Mouse (Mus musculus) frontal cortex, postnatal 10 days (tissue): ENCODE measurements at regions not wholly inside any gene's neighbourhood (a gene's known extent, or its start where the extent isn't known, plus 50 kb on each side); places are given as distances from the start of the nearest gene placed in this dataset.
"Not testable (repeated sequence)": the region's sequence is repeated elsewhere in the genome, so short reads cannot be mapped to it uniquely, and the experiment has no call there.

ENCODE experiments used
- DNase-seq, 2 experiments: peaks; one replicate each; pipeline ENCODE4 v3.0.0; 2022; ENCODE audit warnings: low spot score in 2 of 2, mixed read lengths in 1 of 2

DNA sequence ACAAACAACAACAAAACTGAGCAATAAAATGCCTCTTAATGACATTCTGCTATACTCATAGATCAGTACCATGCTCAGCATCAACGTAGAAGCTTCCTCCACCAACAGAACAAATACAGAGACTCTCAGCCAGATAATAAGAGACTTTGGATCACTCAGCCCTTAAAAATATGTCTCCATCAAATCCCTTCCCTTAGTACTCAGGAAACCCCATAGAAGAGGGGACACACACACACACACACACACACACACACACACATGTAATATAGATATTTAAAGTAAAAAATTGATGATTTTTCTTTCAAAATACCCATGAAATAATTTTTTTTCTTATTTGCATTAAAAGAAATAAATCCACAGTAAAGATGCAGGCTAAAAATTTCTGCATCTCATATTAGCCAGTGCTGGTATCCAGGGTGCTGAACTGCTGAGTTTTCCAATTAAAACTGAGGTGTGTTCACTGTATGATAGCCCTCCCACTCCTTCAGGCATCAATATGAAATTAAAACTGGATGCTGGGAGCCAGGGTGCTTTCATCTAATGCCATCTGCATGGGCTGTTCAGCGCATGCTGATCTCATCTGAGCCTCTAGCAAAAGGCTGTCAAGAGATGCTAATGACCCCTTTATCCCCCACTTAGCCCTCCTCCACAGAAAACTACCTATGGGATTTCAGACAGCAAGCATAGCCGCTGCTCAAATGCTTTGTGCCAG lies 321.0 kb downstream of the Tm4sf1 start:
- no peak for DNase-seq

DNA sequence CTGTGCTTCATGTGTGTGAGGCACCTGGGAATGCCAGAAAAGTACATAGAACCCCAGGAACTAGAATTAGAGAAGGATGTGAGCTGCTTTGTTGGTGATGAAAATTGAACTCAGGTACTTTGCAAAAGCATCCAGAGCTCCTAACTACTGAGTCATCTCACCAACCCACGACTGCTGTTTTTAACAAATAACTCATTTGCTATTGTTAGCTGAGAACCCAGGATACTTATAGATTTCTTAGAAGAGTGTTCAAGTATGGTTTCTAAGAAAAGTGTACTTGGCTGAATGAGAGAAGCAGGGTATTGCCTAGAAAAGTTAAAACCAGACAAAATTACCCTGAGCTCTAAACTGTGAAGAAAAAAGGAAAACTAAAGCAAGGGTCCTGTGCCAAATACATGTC lies 335.8 kb downstream of the Tm4sf1 start:
- no peak for DNase-seq

DNA sequence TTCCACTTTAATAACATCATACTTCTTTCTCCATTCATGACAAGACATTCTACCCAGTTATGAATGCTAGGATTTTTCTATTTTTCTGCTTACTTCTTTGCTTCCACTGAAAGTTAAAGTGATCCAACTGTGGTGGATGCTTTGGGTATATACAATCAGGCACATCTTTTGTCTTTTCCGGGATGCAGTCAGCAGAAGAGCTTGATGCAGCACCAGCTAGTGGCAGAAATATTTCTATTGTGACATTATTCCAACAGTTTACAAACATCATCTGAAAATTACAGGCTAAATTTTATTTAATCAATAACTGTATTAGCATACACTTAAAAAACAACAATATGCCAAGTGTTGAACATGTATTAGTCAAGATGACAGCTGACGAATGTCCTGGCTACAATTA lies 336.3 kb downstream of the Tm4sf1 start:
- DNase-seq = no peak

DNA sequence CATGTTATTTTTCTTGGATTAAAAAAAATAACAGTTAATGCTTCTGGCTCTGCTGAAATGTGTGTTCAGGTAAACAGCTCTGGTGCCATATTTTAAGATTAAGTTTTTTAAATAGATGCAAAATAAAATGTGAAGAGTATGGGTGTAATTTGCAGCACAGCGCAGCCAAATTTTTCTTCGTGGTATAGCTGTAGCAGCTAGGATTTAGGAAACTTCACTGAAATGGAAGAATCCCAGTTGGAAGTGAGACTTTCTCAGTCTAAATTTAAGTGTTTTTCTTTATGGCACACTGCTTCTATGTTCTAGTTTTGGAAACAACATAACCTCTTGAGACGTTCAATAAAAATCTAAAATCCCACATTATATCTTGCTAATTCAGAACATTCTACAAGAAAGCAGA lies 337.6 kb downstream of the Tm4sf1 start:
- no peak for DNase-seq

DNA sequence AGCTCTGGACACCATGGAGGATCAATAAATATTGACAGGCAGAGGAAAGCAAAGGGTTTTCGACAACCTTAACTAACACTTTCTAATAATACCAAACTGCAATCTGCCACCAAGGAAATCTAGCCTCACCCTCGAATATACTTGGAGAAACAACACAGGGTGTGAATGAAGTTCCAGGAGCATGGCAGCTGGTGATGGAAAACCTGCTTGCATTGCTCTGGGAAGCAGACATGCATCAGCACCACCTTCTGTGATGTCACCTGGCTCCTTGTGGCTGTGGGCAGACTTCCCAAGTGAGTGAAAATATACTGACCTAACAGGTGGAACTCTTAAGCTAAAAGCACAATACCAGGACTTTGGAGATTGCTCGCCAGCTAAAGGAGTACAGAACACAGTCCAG lies 338.5 kb downstream of the Tm4sf1 start:
- DNase-seq = peak; percentile 8 to 11

DNA sequence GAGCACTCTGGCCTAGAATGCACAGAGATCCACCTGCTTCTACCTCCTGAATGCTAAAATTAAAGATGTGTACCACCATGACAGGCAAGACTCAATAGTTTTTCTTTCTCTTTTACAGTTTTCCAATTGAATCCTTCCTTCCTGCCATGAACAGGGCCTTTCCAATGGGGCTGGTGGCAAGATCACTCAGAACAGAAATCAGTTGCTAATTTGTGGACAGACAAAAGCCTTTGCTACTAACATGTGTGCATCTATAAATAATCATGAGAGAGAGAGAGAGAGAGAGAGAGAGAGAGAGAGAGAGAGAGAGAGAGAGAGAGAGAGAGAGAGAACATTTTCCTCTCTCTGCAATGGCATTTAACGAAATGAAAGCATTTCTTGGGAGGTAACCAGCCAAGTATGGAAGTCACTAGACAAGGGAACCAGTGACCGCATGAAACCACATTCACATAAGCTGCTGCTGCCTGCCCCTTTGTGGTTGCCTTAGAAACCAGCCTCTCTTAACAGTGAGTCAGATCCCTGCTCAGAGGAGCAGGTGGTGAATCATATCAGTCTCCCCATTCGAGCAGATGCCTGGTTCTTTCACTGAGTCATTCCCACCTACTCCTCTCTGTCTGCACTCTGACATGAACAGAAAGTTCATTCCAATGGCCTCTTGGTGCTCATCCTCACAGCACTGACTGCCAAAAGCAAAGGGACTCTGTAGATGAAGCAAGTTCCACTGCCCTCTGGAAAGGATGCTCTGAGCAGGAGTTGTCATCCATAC lies 339.4 kb downstream of the Tm4sf1 start:
- DNase-seq = peak; percentile 38 to 60

DNA sequence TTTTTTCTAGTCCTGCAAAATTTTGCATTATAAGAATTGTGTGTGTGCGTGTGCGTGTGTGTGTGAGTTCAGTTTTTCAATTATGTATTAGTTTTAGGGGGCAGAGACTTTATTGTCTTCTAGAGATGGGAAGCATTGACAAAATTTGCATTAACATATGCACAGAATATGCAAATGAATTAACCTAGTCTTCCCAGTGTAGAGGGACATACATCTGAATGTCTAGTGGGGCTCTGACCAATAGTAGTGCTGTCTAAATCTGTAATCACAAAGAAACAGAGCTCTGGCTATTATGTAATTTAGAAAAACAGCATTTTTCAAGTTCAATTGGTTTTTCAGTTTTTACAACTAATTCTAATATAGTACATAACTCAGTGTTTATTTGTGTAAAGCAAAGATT lies 344.8 kb downstream of the Tm4sf1 start:
- no peak for DNase-seq

DNA sequence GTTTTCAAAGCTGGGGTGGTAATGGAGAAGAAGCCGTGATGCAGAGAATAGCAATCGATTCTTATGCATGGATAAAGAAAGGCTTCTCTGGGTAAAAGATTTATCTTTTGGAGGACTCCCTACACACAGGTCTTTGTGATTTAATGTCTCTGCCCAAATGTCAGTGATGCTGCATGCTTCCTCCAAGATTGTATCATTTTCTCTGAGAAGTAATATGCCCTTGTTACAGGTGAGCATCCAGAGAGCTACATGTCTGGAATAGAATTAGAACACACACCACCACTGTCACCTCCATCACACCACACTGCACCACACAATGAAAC lies 346.0 kb downstream of the Tm4sf1 start:
- no peak for DNase-seq

DNA sequence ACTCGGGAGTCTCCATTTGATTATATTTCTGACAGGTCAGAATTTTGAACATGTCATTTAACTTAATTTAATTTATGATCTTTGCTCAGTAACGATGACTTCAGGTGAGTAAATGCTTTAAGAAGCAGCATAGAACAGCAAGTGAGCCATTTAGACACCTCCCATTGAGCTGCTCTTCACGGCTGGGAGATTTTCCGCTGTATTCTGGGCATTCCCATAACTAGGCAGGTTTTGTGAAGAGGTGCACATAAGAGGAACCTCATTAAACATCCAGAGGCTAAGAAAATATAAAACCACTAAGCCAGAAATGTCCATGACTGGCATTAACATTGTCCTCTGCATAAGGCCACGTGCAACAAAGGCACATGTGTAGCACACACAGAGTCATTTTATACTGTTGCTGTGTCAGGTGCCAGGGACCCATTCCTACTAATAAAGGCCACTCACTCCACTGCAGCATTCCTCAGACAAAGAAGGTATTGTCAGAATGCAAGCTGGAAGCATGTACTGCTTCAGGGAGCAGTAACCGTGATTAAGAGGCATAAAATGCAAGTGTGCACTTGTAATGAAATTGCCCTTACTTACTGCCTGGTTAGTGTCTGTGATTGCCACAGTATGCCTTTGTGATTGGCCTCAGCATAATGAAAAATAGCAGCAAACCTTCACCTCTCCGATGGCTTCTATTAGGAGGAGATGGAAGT lies 346.5 kb downstream of the Tm4sf1 start:
- DNase-seq = no peak

DNA sequence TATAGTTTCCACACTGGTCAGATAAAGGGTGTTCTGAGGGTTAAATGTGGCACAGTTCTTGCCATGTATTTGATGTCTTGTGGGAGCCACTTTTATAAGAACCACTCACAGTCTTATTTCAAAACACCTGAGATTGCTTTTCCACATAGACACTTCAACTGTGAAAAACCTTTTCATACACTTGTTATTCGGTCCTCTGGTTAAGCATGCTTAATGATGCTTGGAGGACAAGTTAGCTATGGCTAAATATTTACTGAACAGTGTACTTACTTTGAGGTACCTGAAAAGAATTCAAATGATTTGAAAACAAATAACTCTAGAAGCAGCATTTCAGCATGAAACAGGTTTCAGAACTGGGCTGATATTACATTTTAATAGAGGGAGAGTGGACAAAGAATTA lies 359.2 kb downstream of the Tm4sf1 start:
- not testable (repeated sequence) for DNase-seq

DNA sequence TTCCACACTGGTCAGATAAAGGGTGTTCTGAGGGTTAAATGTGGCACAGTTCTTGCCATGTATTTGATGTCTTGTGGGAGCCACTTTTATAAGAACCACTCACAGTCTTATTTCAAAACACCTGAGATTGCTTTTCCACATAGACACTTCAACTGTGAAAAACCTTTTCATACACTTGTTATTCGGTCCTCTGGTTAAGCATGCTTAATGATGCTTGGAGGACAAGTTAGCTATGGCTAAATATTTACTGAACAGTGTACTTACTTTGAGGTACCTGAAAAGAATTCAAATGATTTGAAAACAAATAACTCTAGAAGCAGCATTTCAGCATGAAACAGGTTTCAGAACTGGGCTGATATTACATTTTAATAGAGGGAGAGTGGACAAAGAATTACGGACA lies 372.8 kb downstream of the Tm4sf1 start:
- DNase-seq = not testable (repeated sequence)

DNA sequence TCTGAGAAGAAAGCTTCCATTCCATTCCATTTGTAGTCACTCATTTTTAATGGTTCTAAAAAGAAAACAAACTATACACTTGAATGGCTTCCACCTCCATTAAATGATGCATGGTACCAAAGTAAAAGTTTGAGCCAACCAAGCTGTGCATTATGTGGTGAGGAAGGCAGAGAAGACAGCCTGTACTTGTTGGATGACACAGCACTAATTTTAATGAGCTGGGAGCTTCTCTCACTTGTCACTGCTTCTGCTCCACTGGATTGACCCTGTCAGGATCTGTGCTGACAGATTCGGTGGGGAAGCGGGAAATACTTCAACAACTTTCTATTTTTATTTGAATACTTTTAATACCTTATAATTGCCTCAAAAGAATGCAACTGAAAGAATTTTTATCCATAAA lies 403.3 kb downstream of the Tm4sf1 start:
- no peak for DNase-seq

DNA sequence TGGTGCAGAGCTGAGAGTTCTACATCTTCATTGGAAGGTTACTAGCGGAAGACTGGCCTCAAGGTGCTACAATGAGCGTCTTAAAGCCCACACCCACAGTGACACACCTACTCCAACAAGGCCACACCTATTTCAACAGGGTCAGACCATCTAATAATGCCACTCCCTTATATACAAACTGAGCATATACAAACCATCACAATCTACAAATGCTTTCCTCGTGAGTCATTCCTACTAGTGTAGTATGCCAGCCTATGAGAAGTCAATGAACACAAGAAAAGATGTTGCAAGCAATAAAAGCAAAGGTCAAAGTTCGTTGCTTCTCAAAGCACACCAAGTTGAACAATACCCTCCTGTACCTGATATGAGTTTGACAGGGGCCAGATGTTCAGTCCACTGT lies 424.7 kb downstream of the Tm4sf1 start:
- no peak for DNase-seq

DNA sequence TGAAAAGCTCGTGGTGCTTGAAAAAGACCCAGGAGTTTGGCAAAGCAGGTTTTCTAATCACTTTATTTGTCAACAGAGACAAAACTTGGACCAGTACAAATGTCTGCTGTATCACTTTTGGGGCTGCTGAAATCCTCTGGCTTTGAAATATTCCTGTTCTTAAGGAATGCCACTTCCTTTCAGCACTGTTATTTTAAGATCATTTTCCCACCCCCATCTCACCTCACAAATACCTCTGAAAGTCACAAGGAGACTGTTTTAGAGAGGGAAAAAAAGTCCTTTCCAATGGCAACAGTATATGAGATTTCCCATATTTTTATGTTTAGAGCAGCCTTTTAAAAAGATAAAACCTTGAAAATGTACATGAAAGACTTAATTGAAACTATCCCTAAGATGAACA lies 438.2 kb downstream of the Tm4sf1 start:
- no peak for DNase-seq

DNA sequence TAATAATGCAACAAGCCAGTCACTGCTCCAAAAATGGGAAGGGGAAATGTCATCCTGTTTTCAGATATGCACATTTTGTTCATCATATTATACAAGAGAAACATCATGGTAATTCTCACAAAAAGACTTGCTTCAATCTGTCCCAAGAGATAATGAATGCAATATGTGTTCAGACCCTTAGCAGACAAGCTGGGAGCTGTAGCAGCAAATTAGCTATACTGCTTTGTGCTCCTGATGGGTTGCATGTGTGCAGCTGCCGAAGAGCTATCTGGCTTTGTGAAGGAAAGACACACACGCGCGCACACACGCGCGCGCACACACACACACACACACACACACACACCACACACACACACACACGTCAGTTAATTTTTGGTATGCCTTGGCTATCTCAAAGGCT lies 441.9 kb downstream of the Tm4sf1 start:
- DNase-seq = peak in 1 of 2 experiments; percentile 4

DNA sequence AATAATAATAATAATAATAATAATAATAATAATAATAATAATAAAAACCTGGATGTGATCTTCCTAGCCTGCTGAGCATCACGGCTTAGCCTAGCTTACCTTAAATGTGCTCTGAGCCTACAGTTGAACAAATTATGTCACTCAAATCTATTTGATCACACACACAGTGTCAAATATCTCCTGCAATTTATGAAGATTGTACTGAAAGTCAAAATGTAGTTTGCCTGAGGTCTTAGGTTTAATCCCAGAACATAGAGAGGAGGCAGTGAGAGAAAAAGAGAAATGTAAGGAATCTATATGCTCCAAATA lies 456.4 kb downstream of the Tm4sf1 start:
- DNase-seq = no peak

DNA sequence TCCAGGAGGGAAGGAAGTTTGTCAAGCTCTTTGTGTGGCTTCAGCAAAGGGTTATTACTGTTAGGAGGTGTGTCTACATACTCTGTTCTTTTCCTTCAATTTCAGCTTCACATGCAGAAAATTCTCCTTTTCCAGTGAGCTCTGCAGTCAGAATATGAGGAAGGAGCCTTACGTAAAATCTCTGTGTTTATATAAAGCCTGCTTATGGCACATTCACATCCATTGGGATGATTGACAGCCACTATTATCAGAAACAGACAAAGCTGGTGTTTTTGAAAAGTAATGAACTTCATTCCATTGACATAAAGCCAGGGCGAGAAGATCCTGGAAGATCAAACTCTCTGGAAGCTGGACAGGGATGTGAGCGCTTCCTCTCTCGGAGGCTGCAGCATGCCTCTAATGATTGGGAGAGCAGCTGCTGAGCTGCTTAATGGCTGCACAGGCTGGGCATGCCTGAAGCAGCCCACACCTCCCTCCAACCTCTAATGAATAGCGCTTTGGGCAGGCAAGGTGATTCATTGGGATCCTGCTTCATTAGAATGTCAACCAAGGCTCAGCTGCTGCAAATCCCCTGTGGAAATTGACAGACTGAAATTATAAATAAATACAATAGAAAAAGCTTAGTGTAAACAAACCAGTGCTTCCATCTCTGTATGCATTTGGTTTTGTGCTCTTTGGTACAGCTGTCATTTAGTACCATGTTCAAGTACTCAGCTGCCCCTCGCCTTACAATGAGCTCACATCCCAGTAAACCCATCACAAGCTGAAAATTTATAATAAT lies 456.9 kb downstream of the Tm4sf1 start:
- no peak for DNase-seq

DNA sequence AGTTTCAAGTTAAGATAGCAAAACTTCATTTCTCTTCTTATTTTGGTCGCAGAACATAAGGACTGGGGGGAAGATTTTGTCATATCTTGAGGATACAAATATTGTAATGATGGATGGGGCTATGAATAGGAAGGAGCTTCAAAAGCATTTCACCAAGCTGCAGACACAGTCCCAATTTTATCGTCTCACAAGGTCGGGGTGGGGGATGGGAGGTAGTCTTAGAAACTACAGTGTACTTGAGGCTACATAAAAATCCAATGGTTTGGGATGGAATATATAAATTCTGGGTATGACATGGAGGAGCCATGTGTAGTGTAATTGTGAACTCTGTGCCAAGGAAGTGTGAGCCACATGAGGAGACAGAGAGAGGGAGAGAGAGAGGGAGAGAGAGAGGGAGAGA lies 464.6 kb downstream of the Tm4sf1 start:
- peak; percentile 9 to 14 for DNase-seq

DNA sequence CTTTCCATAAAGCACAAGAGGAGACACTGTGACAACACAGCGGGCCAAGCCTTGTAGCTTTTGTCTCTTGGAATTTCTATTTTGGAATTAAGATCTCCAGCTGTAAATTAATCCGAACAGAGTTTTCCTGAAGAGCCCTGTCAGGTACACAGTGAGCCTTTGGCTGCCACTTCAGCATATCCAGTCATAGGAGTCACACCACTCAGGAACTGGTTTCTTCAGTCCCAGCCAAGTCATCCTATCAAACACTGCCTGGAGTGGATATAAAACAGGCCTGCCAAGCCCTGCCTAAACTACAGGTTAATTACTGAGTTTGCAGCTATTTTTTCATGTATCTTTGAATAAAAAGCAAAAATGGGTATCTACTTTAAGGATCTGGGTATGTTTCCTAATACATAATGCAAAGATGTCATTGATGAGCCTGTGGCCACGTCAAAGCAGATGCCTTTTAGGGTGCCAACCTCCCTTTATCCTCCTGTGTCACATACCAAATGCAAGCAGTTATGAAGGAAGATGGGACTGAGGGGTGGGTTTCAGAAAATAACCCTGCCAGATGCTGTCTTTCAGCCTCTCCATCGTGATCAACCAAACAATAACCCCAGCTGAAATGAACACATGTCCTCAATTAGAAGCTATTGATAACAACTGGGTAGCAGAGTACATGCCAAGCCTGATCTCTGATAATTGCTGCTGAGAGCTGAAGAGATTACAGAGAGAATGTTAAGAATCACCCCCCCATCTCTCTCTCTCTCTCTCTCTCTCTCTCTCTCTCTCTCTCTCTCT lies 471.3 kb downstream of the Tm4sf1 start:
- DNase-seq = no peak

DNA sequence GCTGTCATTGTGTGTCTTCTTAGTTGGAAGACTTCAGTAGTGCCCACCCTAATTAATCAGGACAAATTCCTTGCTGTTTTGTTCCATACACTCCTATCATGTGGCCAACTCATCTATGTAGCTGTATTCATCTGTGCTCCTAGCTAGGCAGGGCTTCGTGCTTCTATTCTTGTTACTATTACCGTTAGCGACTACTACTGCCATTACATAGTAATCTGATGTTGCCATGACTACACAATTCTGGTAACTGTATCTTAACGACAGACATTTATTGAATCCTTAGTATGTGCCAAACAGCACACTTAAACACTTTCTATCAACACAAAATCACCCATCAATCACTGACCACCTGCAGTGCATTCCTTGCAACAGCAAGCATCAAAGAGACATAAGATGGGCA lies 477.6 kb downstream of the Tm4sf1 start:
- DNase-seq = no peak

DNA sequence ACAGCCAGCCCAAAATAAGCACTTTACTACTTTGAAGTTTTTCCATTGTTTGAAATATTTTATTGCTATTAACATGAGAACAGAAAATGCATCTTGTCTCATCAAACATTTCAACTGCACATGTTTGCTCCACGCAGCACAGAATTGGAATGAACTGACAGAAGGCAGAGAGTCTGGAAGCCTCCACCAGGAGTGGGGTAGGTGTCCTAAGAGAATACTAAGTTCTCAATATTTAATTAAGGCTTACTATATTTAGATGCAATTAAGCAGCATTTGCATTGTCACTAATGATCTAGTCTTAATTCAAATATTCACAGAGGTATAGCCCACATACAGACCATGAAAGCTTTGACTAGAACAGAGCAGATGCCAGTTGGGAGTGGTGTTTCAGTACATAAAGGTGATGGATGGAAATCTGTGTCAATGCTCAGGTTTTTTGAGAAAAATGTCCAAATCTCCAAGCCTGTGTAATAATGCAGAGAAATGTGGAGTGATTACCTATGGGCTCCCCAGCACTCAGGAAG lies 491.2 kb downstream of the Tm4sf1 start:
- DNase-seq = no peak
